ENCODE assay signal across 18 mouse cellular contexts in the genomic region with DNA sequence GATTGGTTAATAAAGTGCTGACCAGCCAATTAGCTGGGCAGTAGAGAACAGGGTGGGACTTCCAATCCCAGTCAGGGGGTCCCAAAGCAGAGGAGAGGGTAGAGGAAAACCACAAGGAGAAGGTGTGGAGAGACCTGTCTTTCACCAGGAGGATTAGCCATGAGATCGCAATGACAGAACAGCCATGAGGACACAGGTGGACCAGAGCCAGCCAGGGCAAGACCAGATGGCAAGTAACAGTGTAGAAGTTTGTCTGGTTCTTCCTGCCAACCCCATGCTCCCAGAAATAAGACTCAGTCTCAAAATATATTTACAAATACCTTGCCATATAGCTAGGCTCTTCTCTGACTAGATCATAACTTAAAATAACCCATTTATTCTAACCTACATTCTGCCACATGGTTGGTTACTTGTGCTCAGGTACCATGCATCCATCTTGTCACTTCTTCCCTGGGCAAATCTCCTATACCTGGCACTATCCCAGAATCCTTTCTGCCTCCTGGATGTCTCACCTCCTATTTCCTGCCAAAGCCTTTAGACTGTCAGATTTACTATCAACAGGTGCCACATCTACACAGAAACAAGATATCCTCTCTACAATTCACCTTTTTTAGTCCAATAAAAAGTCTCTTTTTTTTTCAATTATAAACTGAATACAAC. TPM values are rescaled to one million over a fixed set of nuclear protein-coding genes. Genes with fewer than 3 reads are reported as not detected.
DNase-seq lines count a peak whose midpoint lies in the region.
"Had no signal": no experiment of that assay in that cellular context is flagged by ENCODE, and none has a peak within 500 bp of the region (broad histone marks: within the 10 kb centered on the region; RNA-seq: fewer than 3 reads in every experiment).

No protein-coding gene starts in this region.

- intact Hi-C loops in heart, postnatal 36 days (cut with DNase I) = no loop called here

- DNase-seq in heart, adult 11 months = peak; percentile 39
- no peak for DNase-seq in heart, postnatal 36 days
- peak; percentile 48 for DNase-seq in cerebellum, adult 11 months
- peak; percentile 75 for DNase-seq in cerebellum, adult 9-10 months
- peak; percentile 63 to 67 for DNase-seq in cerebellum, postnatal 36 days
- no peak for DNase-seq in spleen, postnatal 10 days (ENCODE audit: low spot score in 2 of 2)
- DNase-seq in gastrocnemius, postnatal 25 days = no peak
- DNase-seq: adrenal gland, postnatal 14 days; gastrocnemius, postnatal 14 days; heart, adult 18-20 months; kidney, adult 8-10 months; kidney, postnatal 10 days; layer of hippocampus, postnatal 36 days; lung, postnatal 36 days; right cerebral cortex, adult 18-20 months; spleen, adult 18-20 months; thymus, adult 18-20 months; thymus, postnatal 25 days had no signal

RNA-seq across cellular contexts. Expression of a gene that starts 6.4 kb away (rescaled TPM):
- 10 to 100 TPM; 13.2 to 15.7 TPM for total RNA-seq in heart, postnatal 36 days (2021)
- total RNA-seq in gastrocnemius, postnatal 25 days (2021) = 1 to 10 TPM; 5.3 to 5.5 TPM

Comparison
In these comparisons a context has a peak if more than half of its experiments do, and no peak if none do; other contexts are left out.
1. DNase-seq: peak in heart, adult 11 months (single experiment), cerebellum, adult 11 months (single experiment), cerebellum, adult 9-10 months (single experiment) and cerebellum, postnatal 36 days (2 of 2); none in heart, postnatal 36 days (0 of 2), spleen, postnatal 10 days (0 of 2) and gastrocnemius, postnatal 25 days (single experiment).